Mouse (Mus musculus) MN1 (cell line): ENCODE data around the gene Tent5b.
A peak's percentile ranks its signal among the peaks of the same experiment; 100 is the strongest.

Source experiments
- DNase-seq: peaks from one replicate; pipeline ENCODE4 v3.0.0-alpha.2; 2016; ENCODE audit warnings: low spot score

Gene Tent5b

GRCm38 (mm10) chr4:133471135-133471821 is 8.7 kb upstream of the Tent5b start:
- no peak for DNase-seq

- no peak for DNase-seq
These were observed 6.1 kb upstream of the Tent5b start for GRCm38 (mm10) chr4:133473833-133474232.

- DNase-seq = no peak
These were observed 229 bp downstream of the Tent5b start for GRCm38 (mm10) chr4:133480185-133480537.

- DNase-seq = no peak
These were observed 822 bp downstream of the Tent5b start for GRCm38 (mm10) chr4:133480754-133481153.

- peak; percentile 29 for DNase-seq
These were observed 1.6 kb downstream of the Tent5b start for GRCm38 (mm10) chr4:133481488-133481887.

GRCm38 (mm10) chr4:133482479-133482878 is 2.5 kb downstream of the Tent5b start:
- no peak for DNase-seq

GRCm38 (mm10) chr4:133484266-133485025 is 4.5 kb downstream of the Tent5b start:
- peak; percentile 52 for DNase-seq

- no peak for DNase-seq
These were observed 5.9 kb downstream of the Tent5b start for GRCm38 (mm10) chr4:133485691-133486425.

- DNase-seq = no peak
These were observed 6.9 kb downstream of the Tent5b start for GRCm38 (mm10) chr4:133486673-133487357.

GRCm38 (mm10) chr4:133488619-133489392 is 8.9 kb downstream of the Tent5b start:
- no peak for DNase-seq

- DNase-seq = peak; percentile 42
These were observed 9.7 kb downstream of the Tent5b start for GRCm38 (mm10) chr4:133489489-133490245.

- DNase-seq = peak; percentile 56
These were observed 11.9 kb downstream of the Tent5b start for GRCm38 (mm10) chr4:133491800-133492199.

- peak; percentile 24 for DNase-seq
These were observed 14.0 kb downstream of the Tent5b start for GRCm38 (mm10) chr4:133493895-133494294.

GRCm38 (mm10) chr4:133494432-133494831 is 14.5 kb downstream of the Tent5b start:
- DNase-seq = peak; percentile 91

- no peak for DNase-seq
These were observed 14.9 kb downstream of the Tent5b start for GRCm38 (mm10) chr4:133494867-133495266.

- peak; percentile 64 for DNase-seq
These were observed 15.8 kb downstream of the Tent5b start for GRCm38 (mm10) chr4:133495711-133496110.

GRCm38 (mm10) chr4:133496738-133497445 is 17.0 kb downstream of the Tent5b start:
- DNase-seq = peak; percentile 34

GRCm38 (mm10) chr4:133497461-133498159 is 17.7 kb downstream of the Tent5b start:
- DNase-seq = peak; percentile 63

- peak; percentile 93 for DNase-seq
These were observed 18.3 kb downstream of the Tent5b start, which contains the start of gene Trnp1 for GRCm38 (mm10) chr4:133498160-133498724. Trnp1 (minus strand) TSS chr4:133498550.
